Mouse (Mus musculus) C2C12 (cell line): ENCODE measurements around the gene Sdc3.

Source experiments
- CEBPB ChIP-seq: IDR thresholded peaks from one replicate; pipeline ENCODE4 v1.6.1; 2011; ENCODE audit warnings: low read depth, mild to moderate bottlenecking, control low read depth, moderate library complexity
- CTCF ChIP-seq: IDR thresholded peaks from one replicate; pipeline ENCODE4 v1.5.1; 2011; ENCODE audit not compliant: control insufficient read depth, insufficient read depth, insufficient read length

DNA sequence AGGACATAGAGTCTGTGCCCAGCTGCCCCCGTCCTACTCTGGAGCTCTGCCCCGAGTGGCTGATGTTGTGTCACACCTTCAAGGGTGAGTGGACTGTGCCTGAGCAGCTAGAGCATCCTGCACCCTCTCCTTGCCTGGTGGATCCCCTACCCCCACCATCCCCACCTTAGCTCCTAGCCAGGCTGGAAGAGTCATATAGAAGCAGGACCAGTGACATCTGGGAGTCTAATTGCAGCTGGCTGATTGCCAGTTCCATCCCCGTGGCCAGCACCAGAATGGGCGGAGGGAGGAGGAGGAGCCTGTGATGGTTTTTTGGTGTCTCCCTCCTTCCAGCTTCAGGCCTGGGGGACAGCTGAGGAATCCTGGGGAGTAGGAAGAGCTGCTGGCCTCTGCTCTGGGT lies 6.8 kb downstream of the Sdc3 start:
- no peak for TF ChIP-seq CEBPB
- TF ChIP-seq CTCF = no peak
